Comparison of ENCODE assay signal across 7 mouse cellular contexts in genomic region chr9:119339558-119340211, GRCm38 (mm10). TPM values are rescaled to one million over a fixed set of nuclear protein-coding genes. Genes with fewer than 3 reads are reported as not detected.
DNase-seq lines count a peak whose midpoint lies in the region; ATAC-seq lines count a peak whose summit lies in the region.

Gene Acaa1a, plus strand, starts transcription at chr9:119339676.

- peak; percentile 50 for ATAC-seq in common myeloid progenitor, adult 5-6 weeks (replicated peaks; ENCODE audit: low read depth, poor library complexity, severe bottlenecking)
- ATAC-seq in megakaryocyte-erythroid progenitor cell, adult 5-6 weeks (replicated peaks; ENCODE audit: low FRiP score, low TSS enrichment, poor library complexity, severe bottlenecking) = peak; percentile 61

- peak; percentile 84 to 96 for DNase-seq in adrenal gland, adult (ENCODE audit: inconsistent age in 2 of 2, low spot score in 1 of 2)
- peak; percentile 67 for DNase-seq in gastrocnemius, postnatal 14 days
- DNase-seq in induced T-regulatory cell, adult 2 months (ENCODE audit: low read depth) = peak; percentile 91
- peak; percentile 37 to 47 for DNase-seq in left cerebral cortex, postnatal 25 days (ENCODE audit: low spot score in 2 of 2)
- peak; percentile 60 for DNase-seq in right cerebral cortex, postnatal 4 days

- intact Hi-C loops in gastrocnemius, postnatal 14 days (cut with DNase I; ENCODE audit: low total_unique reads) = no loop called here
- intact Hi-C loops in left cerebral cortex, postnatal 25 days (cut with DNase I) = loop anchor here (2.0 to 10.0 kb wide), 3 partner anchors 17 to 412 kb away; partner anchors contain the start of genes Ctdspl, Dlec1 and Oxsr1

RNA-seq across cellular contexts. Expression of gene Acaa1a, which starts in this region (rescaled TPM):
- 20.1 and 23.1 TPM in 2 replicates for total RNA-seq in common myeloid progenitor, adult 5-6 weeks (2017)
- total RNA-seq in gastrocnemius, postnatal 14 days (2021) = 10 to 100 TPM; 41.3 to 44.3 TPM
- 10 to 100 TPM; 71.4 to 72.6 TPM for total RNA-seq in left cerebral cortex, postnatal 25 days (2021)
- total RNA-seq in megakaryocyte-erythroid progenitor cell, adult 5-6 weeks (2014; fragmentation: Nextera tagmentation) = 21.2 and 53.2 TPM in 2 replicates
- 8.3 and 30.1 TPM in 2 replicates for total RNA-seq in megakaryocyte-erythroid progenitor cell, adult 5-6 weeks (2017)

Comparison
In these comparisons a context has a peak if more than half of its experiments do, and no peak if none do; other contexts are left out.
1. Peak in every context shown above with its lines: DNase-seq and ATAC-seq.